Mouse (Mus musculus) adrenal gland, postnatal 14 days (tissue): ENCODE results near the gene Tmem263. TPM values are rescaled to one million over a fixed set of nuclear protein-coding genes. Genes with fewer than 3 reads are reported as not detected.
A peak's percentile ranks its signal among the peaks of the same experiment; 100 is the strongest.

Source experiments
- DNase-seq: peaks from one replicate; pipeline ENCODE4 v3.0.0; 2021; ENCODE audit warnings: mixed read lengths
- long read RNA-seq, 2 experiments: library from polyadenylated mRNA; stranded (forward); transcript quantifications; one replicate each; pipeline ENCODE4 v2.0.0; 2021
- total RNA-seq: library from RNA; stranded (reverse); gene quantifications from 2 replicates; pipeline ENCODE4 v1.2.3, GENCODE M21; 2021

Gene Tmem263
- total RNA-seq, result 19.4 and 22.6 TPM in 2 replicates
- long read RNA-seq, experiment 1, transcript Tmem263-201 (3 exons, 3,616 nt), result major isoform, 24 of 26 reads
- long read RNA-seq, experiment 1, partial matches to known transcripts, result 1 of 26 reads
- long read RNA-seq, experiment 1, other reads (novel, unspliced or antisense), result 1 of 26 reads
- long read RNA-seq, experiment 2, transcript Tmem263-201 (3 exons, 3,616 nt), result major isoform, 25 of 28 reads
- long read RNA-seq, experiment 2, partial matches to known transcripts, result 0 of 28 reads
- long read RNA-seq, experiment 2, other reads (novel, unspliced or antisense), result 3 of 28 reads

DNA sequence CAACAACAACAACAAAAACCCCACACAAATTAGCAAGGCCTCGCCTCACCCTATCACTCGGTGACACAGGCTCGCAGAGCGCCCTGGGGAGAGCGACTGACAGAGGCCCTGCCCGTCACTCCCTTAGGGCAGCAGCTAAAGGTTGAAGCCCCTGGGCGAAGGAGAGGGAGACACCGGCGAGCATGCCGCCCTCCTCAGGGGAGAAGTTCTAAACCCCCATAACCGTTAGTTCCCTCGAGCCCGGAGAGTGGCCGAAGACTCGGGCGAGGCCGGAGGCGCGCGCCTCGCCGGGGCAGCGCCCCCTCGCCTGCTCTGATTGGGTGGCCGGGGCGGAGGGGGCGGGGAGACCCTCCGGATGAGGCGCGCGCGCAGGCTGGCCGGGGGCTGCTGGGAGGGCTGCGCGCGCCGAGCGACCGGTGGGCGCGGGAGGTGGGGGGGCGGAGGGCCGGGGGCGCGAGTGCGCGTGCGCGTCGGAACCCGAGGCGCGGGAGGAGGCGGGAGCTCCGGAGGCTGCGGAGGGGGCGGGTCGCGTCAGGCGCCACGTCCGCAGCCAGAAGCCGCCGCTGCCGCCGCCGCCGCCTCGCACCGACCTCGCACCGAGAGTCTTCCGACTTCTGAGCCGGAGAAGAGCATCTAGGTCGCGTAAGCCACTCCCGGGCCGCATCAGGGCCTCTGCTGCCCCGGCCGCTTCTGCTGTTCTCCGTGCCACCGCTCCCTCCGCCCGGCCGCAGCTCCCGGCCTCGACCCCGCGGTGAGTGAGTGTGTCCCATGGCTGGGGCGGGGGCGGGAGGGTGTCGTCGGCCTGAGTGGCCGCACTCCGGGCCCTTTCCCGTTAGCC is at the start of gene Tmem263, which contains the start of gene Fhl4:
Gene Tmem263 (plus strand): TSS at position 381 of the 838 bp plus-strand sequence.
Gene Fhl4 (minus strand): TSS at position 249 of the 838 bp plus-strand sequence.
- DNase-seq, result peak; percentile 93

DNA sequence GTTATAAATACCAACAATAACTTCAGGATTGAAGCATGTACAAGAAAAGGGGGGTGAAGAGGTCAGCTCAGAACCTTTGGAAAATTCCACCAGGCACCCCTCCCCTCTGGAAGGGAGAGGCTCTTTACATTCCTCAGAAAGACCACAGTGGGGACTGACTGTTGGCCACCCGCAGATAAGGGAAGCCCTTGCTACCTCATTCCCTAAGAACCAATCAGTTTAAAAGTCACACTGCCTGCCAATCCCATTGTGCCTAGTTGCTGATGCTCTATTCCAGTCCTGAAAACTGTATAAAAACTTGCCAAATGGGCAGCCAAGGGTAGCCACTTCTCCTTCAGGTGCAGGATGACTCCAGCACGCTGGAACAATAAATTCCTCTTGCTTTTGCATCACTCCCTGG is 47.6 kb upstream of the Tmem263 start:
- DNase-seq, result no peak

DNA sequence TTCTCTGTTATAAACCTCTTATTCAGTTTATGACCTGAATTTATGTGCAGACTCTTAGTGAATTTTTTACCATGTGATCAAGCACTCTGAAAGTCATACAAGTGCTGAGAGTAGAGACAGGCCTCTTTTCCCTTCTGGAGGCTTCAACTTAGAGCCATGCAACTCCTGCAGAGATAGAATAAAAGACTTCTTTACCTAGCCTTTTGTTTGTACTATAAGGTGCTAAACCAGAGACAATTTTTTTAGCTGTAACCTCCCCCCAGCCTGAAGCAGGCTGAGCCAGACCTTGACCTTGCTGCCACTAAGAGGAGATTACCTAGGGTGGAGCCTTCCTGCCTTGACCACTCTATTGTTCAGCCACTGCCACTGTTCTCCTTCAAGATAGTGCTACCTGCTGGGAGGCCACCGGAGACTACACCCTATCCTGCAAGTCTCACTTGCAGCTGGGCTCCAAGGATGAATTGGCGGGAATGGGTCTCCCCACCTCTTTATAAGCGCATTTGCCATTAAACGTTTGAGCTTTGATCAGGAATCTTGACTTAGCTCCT is 30.7 kb upstream of the Tmem263 start:
- no peak for DNase-seq

DNA sequence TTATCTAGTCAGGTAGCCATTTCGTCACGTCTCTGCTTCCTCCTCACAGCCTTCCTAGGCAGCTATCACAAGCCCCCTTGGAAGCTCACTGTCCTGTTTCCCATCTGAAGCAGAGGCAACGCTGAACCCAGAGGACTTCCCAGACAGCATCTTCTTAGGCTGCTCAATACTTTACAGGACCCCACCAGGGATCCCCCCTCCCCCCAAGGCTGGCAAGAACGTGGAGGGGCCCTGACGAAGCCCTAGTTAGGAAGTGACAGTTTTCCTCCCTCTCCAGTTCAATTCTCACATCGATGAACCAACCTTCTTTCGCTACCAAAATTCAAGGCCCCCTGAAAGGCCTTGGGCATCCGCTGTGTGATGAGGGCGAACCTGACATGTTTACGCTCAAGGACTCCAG is 586 bp upstream of the Tmem263 start:
- peak; percentile 55 for DNase-seq

DNA sequence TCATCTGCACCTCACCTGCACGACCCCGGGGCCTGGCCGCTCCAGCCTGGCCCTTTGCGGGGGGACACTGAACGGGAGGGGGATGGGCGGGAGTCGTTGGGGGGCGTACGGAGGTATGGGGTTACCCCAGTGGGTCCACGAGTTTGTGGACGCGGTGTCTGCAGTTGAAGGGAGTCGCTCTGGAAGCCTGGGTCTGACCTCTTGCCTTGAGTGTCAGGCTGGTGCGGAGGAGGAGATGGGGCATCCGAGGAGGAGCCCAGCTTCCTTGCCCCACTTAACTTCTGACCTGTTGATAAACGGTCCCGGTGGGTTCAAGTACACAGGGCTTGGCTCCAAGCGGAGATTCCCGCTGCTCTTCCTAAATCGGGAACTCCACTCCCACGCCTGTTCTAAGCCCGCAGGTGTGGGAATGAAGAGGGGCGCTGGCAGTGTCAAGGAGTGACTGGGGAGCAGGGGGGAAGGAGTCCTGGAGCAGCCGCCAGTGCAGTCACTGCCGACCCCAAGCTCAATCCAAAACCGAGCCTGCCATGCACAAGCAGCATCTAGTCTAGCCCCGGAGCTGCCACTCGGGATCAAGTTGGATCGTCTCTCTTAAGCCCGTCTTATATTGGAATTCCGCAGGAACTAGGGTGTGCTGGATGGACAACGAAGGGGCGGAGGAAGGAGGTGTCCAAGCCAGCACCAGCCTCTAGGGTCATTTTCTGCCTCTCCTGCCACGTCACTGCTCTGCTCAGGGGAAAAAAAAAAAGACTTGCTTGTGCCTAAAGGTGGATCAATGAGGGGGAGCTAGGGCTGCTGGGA is 858 bp downstream of the Tmem263 start:
- DNase-seq, result peak; percentile 58

DNA sequence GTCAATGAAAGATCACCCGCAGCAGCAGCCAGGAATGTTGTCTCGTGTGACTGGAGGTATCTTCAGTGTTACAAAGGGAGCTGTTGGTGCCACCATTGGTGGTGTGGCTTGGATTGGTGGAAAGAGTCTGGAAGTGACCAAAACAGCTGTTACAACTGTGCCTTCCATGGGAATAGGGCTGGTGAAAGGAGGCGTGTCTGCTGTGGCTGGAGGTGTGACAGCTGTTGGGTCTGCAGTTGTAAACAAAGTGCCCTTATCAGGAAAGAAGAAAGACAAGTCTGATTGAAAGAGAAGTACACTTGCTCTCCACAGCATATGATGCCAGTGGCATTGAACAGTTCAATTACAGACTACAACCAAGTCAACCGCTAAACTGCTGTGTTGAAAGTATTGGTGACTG is 12.0 kb downstream of the Tmem263 start:
- no peak for DNase-seq

DNA sequence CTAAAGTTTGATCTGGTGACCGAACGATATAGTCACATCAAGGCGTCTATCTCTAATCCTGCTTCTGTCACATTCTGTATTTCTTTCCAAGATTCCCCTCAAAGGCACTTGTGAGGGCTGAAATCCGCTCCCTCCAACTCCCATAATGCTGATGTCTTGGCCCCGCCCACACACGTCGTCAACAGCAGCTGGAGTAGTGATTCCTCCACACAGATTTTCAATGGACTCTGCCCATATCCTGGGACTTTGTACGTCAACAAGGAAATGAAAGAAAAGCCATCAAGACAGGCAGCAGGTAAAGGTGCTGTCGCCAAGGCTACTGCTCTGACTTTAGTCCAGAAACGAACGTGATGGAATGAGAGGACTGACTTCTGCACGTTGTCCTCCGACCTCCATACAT is 22.8 kb downstream of the Tmem263 start:
- no peak for DNase-seq

DNA sequence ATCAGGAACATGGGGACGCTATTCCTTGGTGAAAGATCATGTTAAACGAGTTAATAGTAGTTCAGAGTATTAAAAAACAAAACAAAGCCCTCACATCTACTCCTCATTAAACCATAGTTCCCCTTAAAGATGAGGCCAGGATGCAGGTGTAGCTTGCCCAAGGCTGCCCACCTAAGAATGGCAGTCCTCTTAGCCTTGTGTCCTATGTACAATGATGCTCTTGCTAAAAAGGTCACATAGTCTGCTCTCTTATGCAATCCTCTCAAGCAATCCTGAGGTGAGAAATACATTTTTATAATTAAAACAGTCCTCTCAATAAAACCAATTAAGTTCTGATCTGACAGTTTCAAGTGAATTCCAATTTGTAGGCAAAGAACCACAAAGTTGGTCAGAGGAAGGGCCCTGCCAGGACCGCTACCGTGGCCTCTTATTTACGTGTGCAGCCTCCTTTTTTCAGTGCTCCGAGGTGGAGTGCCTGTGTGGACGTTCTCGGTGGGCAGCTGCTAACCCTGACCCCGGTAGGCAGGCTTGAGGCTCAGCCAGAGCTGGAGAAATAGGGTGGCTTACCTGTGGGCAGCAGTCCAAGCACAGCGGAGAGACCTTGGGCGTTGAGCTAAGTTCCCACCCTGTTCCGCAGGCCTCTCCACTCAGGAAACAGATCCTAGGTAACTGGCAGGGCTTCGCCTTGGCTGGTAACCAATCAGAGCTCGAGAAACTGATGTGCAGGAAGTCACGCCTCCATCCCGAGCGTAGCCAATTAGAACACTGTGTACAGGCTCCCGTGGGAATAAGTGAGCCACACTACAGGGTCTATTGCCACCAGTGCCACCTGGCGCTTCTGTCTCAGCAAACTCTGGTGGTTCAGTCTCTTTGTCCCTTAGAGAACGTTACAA is 25.2 kb downstream of the Tmem263 start, which contains the start of gene Mterf2:
Gene Mterf2 (minus strand): TSS at position 633 of the 893 bp plus-strand sequence.
- peak; percentile 94 for DNase-seq

DNA sequence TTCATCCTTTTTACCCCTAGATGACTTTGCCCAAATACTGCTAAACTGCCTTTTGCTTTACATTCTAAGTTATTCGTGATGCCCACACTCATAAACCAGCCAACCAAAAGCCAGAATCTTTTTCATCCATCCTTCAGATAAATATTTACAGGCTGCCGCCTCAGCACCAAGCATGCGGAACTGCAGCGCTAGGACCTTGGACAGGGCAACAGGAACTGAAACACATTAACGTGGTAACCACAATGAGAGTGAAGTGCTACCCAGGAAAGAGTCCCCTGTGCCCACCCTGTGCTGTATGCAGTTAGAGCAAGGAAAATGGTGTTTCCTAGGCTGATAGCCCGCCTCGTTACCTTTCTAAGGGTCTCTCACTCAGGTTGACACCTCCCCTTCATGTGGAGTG is 26.0 kb downstream of the Tmem263 start:
- peak; percentile 29 for DNase-seq

DNA sequence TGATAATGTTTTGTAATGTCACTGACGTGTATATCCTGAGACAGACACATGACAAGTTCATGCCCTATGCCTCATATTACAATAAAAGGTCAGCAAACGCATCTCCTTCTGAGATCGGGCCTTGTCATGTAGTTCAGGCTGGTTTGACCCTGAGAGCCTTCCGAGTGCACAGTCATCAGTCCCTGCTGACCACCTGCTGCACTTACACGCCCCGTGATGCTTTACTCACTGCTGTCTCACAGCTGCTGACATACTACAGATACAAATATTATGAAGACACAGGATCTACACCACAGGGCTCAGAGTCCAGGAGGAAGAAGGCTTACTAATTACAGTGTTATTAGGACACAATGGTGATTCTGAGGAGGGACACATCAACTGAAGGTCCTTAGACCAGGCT is 34.1 kb downstream of the Tmem263 start:
- DNase-seq, result no peak

DNA sequence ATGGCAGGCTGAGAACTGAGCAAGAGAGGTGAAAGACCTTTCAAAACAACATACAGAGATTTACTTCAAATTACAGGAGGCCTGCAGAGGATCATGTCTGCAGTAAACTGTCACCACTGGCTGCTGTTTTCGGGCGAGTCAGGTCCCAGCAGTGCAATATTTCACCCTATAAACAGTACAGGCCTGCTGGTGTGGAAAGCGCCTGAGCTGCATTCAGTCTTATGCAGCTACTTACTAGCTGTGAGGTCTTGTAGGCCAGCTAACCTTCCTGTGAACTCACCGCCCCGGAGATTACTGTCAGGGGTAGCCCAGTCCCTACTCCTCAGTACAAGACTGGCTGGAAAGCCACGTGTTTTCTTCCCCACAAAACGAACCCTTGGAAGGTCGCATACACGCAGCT is 39.0 kb downstream of the Tmem263 start:
- no peak for DNase-seq

DNA sequence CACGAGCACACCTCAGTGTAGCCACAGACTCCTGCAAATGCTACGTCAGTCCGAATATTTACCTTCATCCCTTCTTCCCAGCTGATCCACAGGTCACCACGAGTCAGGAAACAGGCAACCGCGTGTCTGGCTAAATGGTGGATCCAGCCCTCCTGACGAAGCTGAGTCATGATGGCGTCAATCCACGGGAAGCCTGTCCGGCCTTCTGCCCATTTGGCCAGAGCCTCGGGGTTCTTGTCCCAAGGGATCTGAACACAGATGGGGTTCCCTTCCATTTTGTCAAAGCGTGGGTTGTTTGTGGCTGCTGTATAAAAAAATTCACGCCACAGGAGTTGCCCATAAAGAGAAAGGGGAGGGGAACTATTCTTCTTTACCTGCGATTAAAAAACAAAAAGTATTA is 43.9 kb downstream of the Tmem263 start:
- no peak for DNase-seq

DNA sequence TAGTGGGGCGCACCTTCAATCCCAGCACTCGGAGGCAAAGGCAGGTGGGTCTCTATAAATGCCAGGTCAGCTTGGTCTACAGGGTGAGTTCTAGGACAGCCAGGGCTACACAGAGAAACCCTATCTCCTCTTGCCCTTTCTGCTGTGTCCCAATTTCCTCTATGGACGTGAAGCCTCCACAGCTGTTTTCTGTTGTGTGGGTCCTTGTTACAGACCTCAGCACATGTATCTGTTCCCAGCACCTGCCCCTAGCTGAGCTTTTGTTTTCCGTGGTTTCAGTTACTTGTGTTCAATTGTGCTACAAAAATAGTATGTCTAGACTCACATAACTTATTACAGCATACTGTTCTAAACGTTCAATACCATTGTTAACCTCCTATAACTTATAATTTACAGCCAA is 46.8 kb downstream of the Tmem263 start:
- DNase-seq, result no peak

DNA sequence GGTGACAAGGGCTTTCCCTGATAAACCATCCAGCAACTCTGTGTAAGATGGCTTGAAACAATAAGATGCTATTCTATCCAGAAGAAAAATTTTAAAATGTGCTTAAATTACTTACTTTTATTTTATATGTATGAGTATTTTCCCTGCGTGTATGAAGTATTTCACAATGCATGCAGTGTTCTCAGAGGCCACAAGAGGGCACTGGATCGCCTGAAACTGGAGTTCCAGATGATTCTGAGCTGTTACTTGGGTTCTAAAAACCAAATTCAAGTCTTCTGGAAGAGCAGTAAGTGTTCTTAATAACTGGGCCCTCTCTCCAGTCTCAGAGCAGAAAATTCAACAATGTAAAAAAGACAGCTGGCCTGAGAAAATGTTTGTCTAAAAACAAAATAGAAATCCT is 51.8 kb downstream of the Tmem263 start:
- peak; percentile 74 for DNase-seq

DNA sequence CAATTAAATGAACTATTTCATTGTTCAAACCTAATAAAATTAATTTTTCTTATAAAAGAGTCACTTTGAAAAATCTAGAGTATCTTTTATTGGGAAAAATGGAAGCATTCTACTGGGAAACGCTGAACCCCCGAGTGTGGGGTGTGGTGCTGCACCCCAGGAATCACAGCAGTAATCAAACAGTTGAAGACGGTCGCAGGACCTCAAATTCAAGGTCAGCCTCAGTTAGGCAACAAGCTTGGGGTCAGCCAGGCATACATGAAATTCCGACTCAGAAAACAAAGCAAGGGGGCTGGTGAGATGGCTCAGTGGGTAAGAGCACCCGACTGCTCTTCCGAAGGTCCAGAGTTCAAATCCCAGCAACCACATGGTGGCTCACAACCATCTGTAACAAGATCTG is 55.0 kb downstream of the Tmem263 start:
- DNase-seq, result no peak

DNA sequence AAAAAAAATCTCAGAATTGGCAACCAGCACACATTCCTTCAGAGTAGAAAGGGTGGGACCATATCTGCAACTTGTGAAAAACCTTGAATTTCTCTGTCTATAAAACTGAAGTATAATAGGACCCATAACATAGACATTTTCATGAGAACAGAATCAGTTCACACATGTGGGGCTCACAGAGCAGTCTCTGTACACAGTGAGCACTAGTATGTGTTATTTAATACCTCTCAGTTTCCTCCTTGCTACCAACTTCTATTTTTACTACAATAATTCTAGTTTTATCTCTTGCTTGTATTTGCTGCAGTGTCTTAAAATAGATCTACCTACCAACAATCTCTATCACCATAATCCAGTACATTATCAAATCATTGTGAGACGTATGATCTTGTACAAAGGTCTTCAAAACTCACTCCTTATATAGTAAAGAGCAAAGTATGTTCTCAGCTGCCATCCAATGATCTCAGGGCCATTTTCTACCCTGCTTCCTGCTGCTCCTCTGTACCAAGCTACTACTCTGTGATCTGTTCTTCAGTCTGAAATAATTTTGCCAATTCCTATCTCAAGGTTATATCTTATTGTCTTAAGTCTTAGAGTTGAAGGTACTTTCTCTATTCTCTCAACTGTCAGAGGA is 57.7 kb downstream of the Tmem263 start:
- DNase-seq, result no peak

DNA sequence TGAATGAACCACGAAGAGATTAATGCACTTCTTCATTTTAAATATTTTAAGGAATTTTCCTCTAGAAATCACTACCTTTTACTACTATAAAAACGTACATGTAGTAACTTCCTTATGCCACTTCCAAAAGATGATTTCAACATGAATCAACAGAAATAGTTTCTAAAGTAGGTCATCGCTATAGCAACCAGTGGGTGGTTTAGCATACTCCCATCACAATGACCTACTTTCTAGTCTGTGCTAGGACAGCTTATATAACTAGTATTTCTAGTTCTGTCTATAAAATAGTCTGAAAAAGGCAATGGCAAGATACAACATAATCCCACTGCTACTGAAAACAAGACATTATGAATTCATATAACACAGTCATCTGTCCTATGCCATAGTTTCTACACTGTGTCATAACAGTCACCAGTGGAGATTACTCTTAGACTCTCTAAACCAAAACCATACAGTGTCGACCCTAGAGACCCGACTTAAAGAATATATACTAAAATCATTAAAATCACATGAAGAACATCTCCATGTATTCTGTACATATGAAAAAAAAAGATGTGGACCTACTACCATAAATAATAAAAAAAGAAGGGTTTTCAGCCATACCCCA is 59.4 kb downstream of the Tmem263 start:
- DNase-seq, result peak; percentile 18

DNA sequence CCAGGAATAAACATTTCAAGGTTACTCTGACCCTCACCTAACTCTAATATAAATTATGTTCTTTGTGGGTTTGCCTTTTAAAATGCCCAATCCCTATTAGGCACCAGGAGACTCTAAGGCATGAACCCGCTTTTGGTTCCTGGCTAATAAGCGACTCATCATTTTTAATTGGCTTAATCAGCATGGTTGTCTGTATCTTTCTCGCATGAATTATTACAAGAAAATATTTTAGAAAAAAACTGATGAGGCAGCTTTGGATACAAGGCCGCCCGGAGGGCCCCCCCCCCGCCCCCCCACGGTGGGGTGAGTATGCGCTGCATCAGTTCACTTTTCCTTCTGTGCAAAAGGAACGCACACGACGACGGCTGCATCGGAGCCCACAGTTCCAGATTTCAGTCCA is 62.4 kb downstream of the Tmem263 start:
- no peak for DNase-seq

DNA sequence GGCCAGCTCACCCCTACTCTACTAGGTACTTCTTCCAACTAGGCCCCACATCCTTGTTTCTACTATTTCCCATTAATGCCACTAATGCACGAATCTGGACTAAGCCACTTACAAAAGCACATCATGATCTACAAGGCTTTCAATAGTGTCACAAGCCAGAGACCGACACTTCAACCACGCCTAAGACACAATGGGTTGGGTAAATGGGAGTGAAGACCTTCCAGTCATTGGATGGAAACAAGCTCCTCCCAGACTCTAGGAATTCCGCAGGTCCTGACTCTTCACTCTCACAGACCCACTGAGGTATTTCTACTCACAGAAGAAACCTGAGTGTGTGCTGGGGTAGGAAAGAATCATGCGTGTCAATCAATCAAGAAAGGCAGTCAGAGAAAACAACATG is 62.9 kb downstream of the Tmem263 start:
- DNase-seq, result no peak
